Mouse (Mus musculus) forebrain, embryonic 15.5 days (tissue): Measurements from ENCODE around the gene Gm15155. TPM values are rescaled to one million over a fixed set of nuclear protein-coding genes. Genes with fewer than 3 reads are reported as not detected.

Experiments
- ATAC-seq: fragments of 200-750 bp; cut with Nextera tagmentation; replicated peaks from 2 replicates; pipeline ENCODE4 v1.8.0; 2017; ENCODE audit warnings: mild to moderate bottlenecking, moderate TSS enrichment, moderate library complexity
- H3K27ac ChIP-seq: fragments of 300-500 bp; sonication (generic); replicated peaks from 2 replicates; pipeline ENCODE4 v1.5.1; 2015; ENCODE audit warnings: mild to moderate bottlenecking, inconsistent platforms
- H3K27me3 ChIP-seq: fragments of 300-500 bp; sonication (generic); 2 replicates; pipeline ENCODE4 v1.6.1; 2015; ENCODE audit warnings: inconsistent platforms
- H3K36me3 ChIP-seq: fragments of 300-500 bp; sonication (generic); 2 replicates; pipeline ENCODE4 v1.6.1; 2015; ENCODE audit warnings: mild to moderate bottlenecking, inconsistent platforms
- H3K4me1 ChIP-seq: fragments of 300-500 bp; sonication (generic); 2 replicates; pipeline ENCODE4 v1.6.1; 2015; ENCODE audit warnings: inconsistent platforms
- H3K4me2 ChIP-seq: fragments of 300-500 bp; sonication (generic); replicated peaks from 2 replicates; pipeline ENCODE4 v1.6.1; 2015; ENCODE audit warnings: mild to moderate bottlenecking, inconsistent platforms
- H3K4me3 ChIP-seq: fragments of 300-500 bp; sonication (generic); 2 replicates; pipeline ENCODE4 v1.5.1; 2015; ENCODE audit warnings: mild to moderate bottlenecking, inconsistent platforms
- H3K9ac ChIP-seq: fragments of 300-500 bp; sonication (generic); replicated peaks from 2 replicates; pipeline ENCODE4 v1.6.1; 2015; ENCODE audit warnings: mild to moderate bottlenecking, inconsistent platforms
- H3K9me3 ChIP-seq: fragments of 300-500 bp; sonication (generic); 2 replicates; pipeline ENCODE4 v1.6.1; 2016; ENCODE audit warnings: inconsistent platforms
- WGBS: fragments of 180-500 bp; shearing (Covaris S2); methylation state at CpG from one replicate; pipeline ENCODE4 v1.1.7; 2015; ENCODE audit warnings: mixed read lengths; 5-methylcytosine and 5-hydroxymethylcytosine counted together
- polyA plus RNA-seq: library from polyadenylated mRNA; unstranded; fragments of >200 nt; fragmentation: Nextera tagmentation; extraction: Ambion mirVana; gene quantifications from 2 replicates; pipeline ENCODE4 v1.2.1, GENCODE M21; 2015

Gene Gm15155
- polyA plus RNA-seq, result not detected in 2 replicates

DNA sequence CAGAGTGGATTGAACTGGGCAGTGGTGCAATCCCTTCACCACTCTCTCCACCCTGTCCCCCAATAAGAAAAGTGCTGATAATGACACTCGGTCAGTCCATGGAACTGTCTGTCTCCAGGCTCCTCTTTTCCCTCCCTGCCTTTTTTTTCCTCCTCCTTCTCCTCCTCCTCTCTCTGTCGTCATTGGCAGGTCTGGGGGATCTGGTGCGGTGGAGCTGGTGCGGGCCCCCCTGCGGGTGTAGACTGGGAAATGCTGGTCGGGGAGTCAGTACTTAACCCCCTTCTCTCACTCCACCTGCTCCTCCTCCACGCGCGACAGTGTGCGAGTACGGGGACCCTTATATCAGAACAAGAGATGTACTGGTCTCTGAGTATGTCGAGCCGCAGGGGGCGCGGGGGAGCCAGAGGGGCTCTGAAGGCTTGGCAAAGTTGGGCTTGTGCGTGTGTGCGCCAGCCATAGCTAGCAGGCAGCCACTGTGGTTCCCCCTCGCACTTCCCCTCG lies at the start of gene Gm15155:
Gm15155 (plus strand) TSS at position 401 of the 501 bp plus-strand sequence.
- no peaks in the 10 kb centered on the region for H3K9me3 ChIP-seq
- 19% methylated on average over 19 of the region's 19 CpGs for WGBS
- ATAC-seq, result peak; percentile 54

DNA sequence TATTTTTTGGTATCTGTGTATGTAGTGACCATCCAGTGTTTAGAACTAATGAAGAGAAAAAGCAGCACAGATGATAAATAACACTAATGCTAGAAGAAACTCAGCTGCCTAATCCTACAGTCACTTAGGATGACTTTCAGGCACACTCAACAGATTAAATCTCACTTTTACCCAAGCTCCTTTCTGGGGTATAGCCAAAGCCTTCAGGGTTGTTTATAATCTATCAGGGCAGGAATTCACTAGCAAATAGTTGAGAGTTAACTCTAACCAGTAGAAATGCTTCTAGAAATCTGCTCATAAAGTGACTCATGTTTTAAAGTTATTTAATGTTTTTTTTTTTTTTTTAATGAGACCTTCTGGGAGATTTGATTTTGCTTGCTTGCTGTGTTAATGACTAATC lies 44.8 kb upstream of the Gm15155 start:
- Histone ChIP-seq H3K4me2 (no peak overlapping the region), H3K9ac (no peak overlapping the region), H3K27me3 (no peaks in the 10 kb centered on the region), H3K36me3 (no peaks in the 10 kb centered on the region), H3K4me1 (no peaks in the 10 kb centered on the region), H3K9me3 (no peaks in the 10 kb centered on the region), H3K27ac (no peak overlapping the region), H3K4me3 (no peak overlapping the region)
- no peak for ATAC-seq

More for the DNA sequence above, at the start of gene Gm15155:
- H3K4me2 ChIP-seq, result peak within 1 kb of the TSS; percentile 87
- no peaks in the 10 kb centered on the region for H3K36me3 ChIP-seq
- H3K9ac ChIP-seq, result peak within 1 kb of the TSS; percentile 43
- H3K27ac ChIP-seq, result no peak within 1 kb of the TSS
- peak within 1 kb of the TSS; percentile 53 for H3K4me3 ChIP-seq
- 0 out of 2 replicates have a peak, but pooled peaks cover 7% of the 10 kb centered on the region for H3K27me3 ChIP-seq
- H3K4me1 ChIP-seq, result 0 out of 2 replicates have a peak, but pooled peaks cover 6% of the 10 kb centered on the region

DNA sequence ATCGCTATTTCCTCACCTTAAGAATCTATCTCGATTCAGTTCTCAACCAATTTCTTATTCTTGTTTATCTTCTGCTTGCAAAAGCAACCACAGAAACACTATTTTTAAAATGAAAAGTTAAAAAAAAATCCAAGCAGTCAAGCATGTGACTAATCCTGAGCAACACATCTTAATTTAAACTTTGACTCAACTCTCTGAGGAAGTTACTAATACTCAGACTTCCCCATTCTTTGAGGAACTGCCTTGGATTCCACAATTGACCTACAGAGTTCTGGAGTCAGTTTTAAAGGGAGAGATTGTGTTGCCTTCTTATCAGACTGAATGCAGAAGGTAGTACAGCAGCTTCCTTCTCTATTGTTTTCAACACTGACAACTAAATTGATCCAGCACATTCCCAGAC lies 40.0 kb upstream of the Gm15155 start:
- no peak for ATAC-seq
- WGBS, result 74% methylated on average over 2 of the region's 2 CpGs
- Histone ChIP-seq H3K4me2 (no peak overlapping the region), H3K4me3 (no peak overlapping the region), H3K9ac (no peak overlapping the region), H3K9me3 (no peaks in the 10 kb centered on the region), H3K27ac (no peak overlapping the region), H3K27me3 (no peaks in the 10 kb centered on the region), H3K4me1 (no peaks in the 10 kb centered on the region), H3K36me3 (no peaks in the 10 kb centered on the region)

DNA sequence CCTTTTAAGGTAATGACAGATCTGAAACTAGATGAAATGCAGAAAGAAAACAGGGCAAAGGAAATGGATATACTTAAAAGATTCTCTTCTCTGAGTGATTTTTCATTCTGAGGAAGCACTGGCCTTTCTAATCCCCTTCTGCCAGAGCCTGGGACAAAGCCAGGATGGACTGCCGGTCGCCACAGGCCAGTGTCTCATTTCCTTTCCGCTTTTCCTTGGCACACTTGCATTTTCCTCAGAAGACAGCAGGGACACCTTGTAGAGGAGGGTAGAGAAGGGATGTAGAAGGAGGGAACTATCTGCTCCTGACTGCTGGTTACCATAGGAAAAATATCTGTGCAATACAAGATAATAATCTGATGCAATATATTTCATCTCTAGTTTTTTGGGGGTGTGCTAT lies 33.1 kb upstream of the Gm15155 start:
- no peak overlapping the region for H3K4me3 ChIP-seq
- ATAC-seq, result no peak
- no peak overlapping the region for H3K9ac ChIP-seq
- no peaks in the 10 kb centered on the region for H3K27me3 ChIP-seq
- no peak overlapping the region for H3K4me2 ChIP-seq
- H3K4me1 ChIP-seq, result no peaks in the 10 kb centered on the region
- no peaks in the 10 kb centered on the region for H3K9me3 ChIP-seq
- 75% methylated on average over 3 of the region's 3 CpGs for WGBS
- H3K27ac ChIP-seq, result no peak overlapping the region
- no peaks in the 10 kb centered on the region for H3K36me3 ChIP-seq

DNA sequence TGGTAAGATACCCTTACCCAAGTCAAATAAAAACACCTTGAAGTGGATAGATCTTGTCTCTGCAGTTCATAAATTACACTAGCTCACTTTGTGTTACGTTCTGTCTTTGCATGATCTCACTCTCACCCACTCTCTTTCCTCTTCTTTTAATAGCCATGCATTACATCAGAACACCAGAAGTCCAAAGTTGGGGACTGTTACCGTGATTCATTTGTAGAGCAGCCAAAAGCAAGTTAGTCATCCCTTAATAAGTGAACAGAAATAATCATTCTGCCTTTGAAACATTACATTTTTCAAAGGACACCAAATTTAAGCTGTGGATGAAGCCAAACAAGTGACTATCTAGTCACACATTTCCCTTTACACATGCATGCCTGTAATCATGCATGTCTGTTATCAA lies 32.1 kb upstream of the Gm15155 start:
- Histone ChIP-seq H3K4me2 (no peak overlapping the region), H3K9me3 (no peaks in the 10 kb centered on the region), H3K27ac (no peak overlapping the region), H3K36me3 (no peaks in the 10 kb centered on the region), H3K9ac (no peak overlapping the region), H3K4me1 (no peaks in the 10 kb centered on the region), H3K27me3 (no peaks in the 10 kb centered on the region), H3K4me3 (no peak overlapping the region)
- 68% methylated on average over 2 of the region's 2 CpGs for WGBS
- ATAC-seq, result no peak

DNA sequence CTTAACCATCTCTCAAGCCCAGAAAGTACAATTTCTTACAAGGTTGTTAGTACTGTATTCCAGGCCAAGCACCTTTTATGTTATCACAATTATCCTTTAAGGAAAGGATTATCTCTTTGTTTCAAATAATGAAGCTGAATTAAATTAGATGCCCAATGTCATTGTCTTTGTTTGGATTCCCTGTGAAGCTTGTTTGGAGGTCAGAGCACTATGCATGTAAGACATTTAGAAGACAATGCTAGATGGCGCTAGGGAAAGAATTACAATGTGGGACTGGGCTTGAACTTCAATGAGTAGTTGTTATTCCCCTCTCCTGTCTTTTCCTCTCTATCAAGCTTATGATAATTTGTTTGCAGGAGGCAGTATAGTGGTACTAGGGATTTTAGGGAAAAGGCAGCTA lies 29.9 kb upstream of the Gm15155 start:
- WGBS, result 36% methylated on average over 1 of the region's 1 CpGs
- no peak overlapping the region for H3K27ac ChIP-seq
- H3K27me3 ChIP-seq, result no peaks in the 10 kb centered on the region
- H3K9me3 ChIP-seq, result no peaks in the 10 kb centered on the region
- H3K36me3 ChIP-seq, result no peaks in the 10 kb centered on the region
- no peaks in the 10 kb centered on the region for H3K4me1 ChIP-seq
- ATAC-seq, result no peak
- no peak overlapping the region for H3K4me3 ChIP-seq
- no peak overlapping the region for H3K4me2 ChIP-seq
- no peak overlapping the region for H3K9ac ChIP-seq

DNA sequence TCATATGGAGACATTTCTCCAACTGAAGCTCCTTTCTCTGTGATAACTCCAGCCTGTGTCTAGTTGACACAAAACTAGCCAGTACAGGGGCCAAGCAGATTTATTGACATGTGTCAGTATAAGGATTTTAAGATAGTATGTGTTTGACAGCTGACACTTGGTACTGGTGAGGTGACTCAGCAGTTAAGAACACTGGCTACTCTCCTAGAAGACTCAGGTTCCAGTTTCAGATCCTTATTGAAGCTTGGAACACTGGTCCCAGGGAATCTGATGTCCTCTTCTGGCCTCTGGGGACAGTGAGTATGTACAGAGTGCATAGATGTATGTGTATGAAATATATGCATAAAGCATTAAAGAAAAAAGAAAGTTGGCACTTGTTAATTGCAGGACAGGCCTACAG lies 28.2 kb upstream of the Gm15155 start:
- Histone ChIP-seq H3K9ac (no peak overlapping the region), H3K4me3 (no peak overlapping the region), H3K36me3 (no peaks in the 10 kb centered on the region), H3K27ac (no peak overlapping the region), H3K4me1 (no peaks in the 10 kb centered on the region), H3K27me3 (no peaks in the 10 kb centered on the region), H3K4me2 (no peak overlapping the region), H3K9me3 (no peaks in the 10 kb centered on the region)
- no peak for ATAC-seq

DNA sequence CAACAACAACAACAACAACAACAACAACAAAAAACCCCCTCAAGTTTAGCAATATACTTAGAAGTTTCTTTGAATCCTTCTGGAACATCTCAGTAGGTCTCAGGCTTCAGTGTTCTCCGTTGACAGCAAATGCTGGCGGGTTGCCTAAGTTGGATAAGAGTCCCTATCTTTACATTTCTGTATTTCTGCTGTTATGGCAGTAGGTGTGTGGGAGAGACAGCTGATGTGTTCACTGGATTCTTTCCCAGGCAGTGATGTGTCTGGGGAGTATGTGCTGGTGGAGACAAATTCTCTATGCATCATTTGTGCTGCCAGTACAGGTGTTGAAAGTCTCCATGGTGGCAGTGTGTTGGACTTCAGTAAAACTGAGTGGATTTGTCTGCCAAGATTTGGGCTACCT lies 23.3 kb upstream of the Gm15155 start:
- H3K9me3 ChIP-seq, result no peaks in the 10 kb centered on the region
- no peaks in the 10 kb centered on the region for H3K27me3 ChIP-seq
- no peaks in the 10 kb centered on the region for H3K4me1 ChIP-seq
- no peak overlapping the region for H3K27ac ChIP-seq
- WGBS, result 86% methylated on average over 2 of the region's 2 CpGs
- ATAC-seq, result no peak
- no peak overlapping the region for H3K9ac ChIP-seq
- H3K4me3 ChIP-seq, result no peak overlapping the region
- H3K36me3 ChIP-seq, result no peaks in the 10 kb centered on the region
- H3K4me2 ChIP-seq, result no peak overlapping the region

DNA sequence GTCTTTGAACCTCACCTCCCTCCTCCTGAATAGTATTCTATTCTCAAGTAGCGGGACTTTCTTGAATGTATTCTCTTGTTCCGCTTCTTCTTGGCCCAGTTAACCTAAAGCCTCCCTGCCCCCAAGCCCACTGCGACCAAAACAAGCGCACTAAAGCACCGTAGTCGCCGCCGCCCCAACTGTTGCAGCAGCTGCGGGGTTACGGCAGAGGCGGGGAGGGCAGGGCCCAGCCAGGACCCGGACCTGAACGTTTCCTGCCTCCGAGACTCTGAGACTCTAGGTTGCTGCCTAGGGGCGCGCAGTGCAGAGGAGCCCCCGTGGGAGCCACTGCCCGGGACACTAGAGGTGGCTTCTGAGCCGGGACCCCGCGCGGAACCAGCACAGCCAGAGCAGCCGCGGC lies 2.0 kb upstream of the Gm15155 start:
- ATAC-seq, result peak; percentile 38

DNA sequence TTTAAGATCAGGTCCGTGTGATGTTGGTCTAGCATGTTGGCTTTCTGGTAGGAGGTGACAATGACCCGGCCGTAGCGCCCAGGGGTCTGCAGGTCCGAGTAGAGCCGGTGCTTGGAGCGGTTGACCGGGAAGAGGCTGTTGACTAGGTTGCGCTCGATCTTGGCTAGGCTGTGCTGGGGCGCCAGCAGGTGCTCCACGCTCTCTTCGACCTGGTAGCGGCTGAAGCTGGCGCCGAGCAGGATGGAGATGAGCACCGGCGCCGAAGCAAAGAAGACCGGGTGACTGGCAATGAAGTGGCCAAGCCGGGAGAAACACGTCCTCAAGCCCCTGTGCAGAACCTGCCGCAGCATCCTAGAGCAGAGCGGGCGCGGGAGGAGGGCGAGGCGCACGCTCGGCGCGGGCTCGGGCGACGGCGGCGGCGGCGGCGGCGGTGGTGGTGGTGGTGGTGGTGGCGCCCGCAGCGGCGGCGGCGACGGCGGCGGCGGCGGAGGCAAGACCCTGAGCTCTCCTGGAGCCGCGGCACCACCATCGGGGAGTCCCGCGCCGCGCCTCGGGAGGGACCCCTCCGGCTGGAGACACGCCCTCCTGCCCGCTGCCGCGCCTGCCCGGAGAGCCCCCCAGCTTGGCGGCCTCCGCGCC lies 1.5 kb upstream of the Gm15155 start:
- Histone ChIP-seq H3K27ac (0 out of 2 replicates have a peak overlapping the region, but pooled peaks have one; percentile 8), H3K4me2 (peak overlapping the region; percentile 87), H3K36me3 (no peaks in the 10 kb centered on the region), H3K4me1 (0 out of 2 replicates have a peak, but pooled peaks cover 6% of the 10 kb centered on the region), H3K27me3 (0 out of 2 replicates have a peak, but pooled peaks cover 7% of the 10 kb centered on the region), H3K4me3 (peak overlapping the region; percentile 53), H3K9ac (peak overlapping the region; percentile 43), H3K9me3 (no peaks in the 10 kb centered on the region)
- ATAC-seq, result peak; percentile 83
- 23% methylated on average over 51 of the region's 69 CpGs for WGBS

More for the DNA sequence above, 2.0 kb upstream of the Gm15155 start:
- H3K4me1 ChIP-seq, result 0 out of 2 replicates have a peak, but pooled peaks cover 6% of the 10 kb centered on the region
- peak overlapping the region; percentile 43 for H3K9ac ChIP-seq
- H3K9me3 ChIP-seq, result no peaks in the 10 kb centered on the region
- H3K27me3 ChIP-seq, result 0 out of 2 replicates have a peak, but pooled peaks cover 7% of the 10 kb centered on the region
- WGBS, result 16% methylated on average over 24 of the region's 24 CpGs
- peak overlapping the region; percentile 53 for H3K4me3 ChIP-seq
- H3K36me3 ChIP-seq, result no peaks in the 10 kb centered on the region
- peak overlapping the region; percentile 87 for H3K4me2 ChIP-seq
- no peak overlapping the region for H3K27ac ChIP-seq

DNA sequence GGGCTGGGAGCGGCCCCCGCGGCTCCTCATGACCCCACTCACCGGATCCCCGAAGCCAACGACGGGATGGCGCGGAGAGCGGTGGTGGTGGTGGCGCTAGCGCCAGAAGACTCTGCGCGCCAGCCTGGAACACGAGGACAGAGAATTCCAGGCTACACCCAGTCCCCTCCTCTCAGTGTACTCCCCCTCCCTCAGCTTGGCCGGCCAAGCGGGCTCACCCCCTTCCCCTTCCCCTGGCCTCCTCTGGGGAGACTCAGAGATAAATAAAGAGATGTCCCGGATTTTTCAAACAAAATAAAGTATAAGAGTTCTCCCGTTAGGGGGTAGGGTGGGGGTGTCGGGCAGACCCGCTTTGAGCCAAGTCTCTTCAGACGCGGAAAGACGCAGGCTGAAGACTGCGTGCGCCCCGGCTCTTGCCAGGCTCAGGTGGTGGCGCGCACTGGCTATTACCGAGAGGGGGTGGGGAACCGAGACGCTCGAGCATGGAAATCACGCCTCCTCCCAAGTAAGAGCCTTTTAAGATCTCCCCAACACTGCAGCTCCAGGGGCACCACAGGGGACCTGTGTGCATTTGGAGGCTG lies 750 bp upstream of the Gm15155 start, which contains the start of gene Ptchd1:
Ptchd1 (minus strand) TSS at position 114 of the 581 bp plus-strand sequence.
- H3K9me3 ChIP-seq, result no peaks in the 10 kb centered on the region
- ATAC-seq, result peak; percentile 82
- H3K27ac ChIP-seq, result 0 out of 2 replicates have a peak within 1 kb of the TSS, but pooled peaks have one; percentile 8
- no peaks in the 10 kb centered on the region for H3K36me3 ChIP-seq
- 21% methylated on average over 26 of the region's 34 CpGs for WGBS
- 0 out of 2 replicates have a peak, but pooled peaks cover 7% of the 10 kb centered on the region for H3K27me3 ChIP-seq
- H3K4me3 ChIP-seq, result peak within 1 kb of the TSS; percentile 53
- H3K4me2 ChIP-seq, result peak within 1 kb of the TSS; percentile 87
- H3K9ac ChIP-seq, result peak within 1 kb of the TSS; percentile 43
- H3K4me1 ChIP-seq, result 0 out of 2 replicates have a peak, but pooled peaks cover 6% of the 10 kb centered on the region

DNA sequence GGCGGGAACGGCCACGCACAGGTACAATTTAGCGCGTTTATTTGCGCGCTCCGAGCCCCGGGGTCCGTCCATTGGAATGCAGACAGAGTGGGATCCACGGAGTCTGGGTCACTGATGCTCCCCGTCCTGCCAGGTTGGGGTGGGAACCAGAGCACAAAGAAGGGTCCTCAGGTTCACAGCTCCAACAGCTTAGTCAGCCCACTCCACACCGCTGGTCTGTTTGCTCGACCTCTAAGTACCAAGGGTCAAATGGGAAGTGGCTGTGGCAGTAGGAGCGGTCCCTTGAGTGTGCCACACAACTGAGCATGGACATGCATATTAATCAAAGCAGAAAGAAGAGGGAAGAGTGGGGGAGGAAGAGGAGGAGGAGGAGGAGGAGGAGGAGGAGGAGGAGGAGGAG lies 354 bp downstream of the Gm15155 start:
- WGBS, result 17% methylated on average over 15 of the region's 15 CpGs
- H3K4me2 ChIP-seq, result peak overlapping the region; percentile 87
- H3K9ac ChIP-seq, result peak overlapping the region; percentile 13; the same call in 1 of the 2 replicates
- no peak overlapping the region for H3K27ac ChIP-seq
- H3K9me3 ChIP-seq, result no peaks in the 10 kb centered on the region
- 0 out of 2 replicates have a peak, but pooled peaks cover 7% of the 10 kb centered on the region for H3K27me3 ChIP-seq
- ATAC-seq, result peak; percentile 21; the same call in 1 of the 2 replicates
- H3K4me3 ChIP-seq, result peak overlapping the region; percentile 53
- H3K36me3 ChIP-seq, result no peaks in the 10 kb centered on the region
- H3K4me1 ChIP-seq, result 0 out of 2 replicates have a peak, but pooled peaks cover 6% of the 10 kb centered on the region
